Mouse (Mus musculus) cortical plate, adult 2 months (tissue): ENCODE measurements around the gene Csl.

ENCODE experiments used
- CTCF ChIP-seq: fragments of 200-500 bp; IDR thresholded peaks from 2 replicates; pipeline ENCODE4 v1.5.1; 2011; ENCODE audit warnings: mild to moderate bottlenecking, control low read depth, low read length; ENCODE audit not compliant: insufficient read depth; ENCODE audit errors: extremely low read depth
- POLR2A ChIP-seq: fragments of 200-500 bp; IDR thresholded peaks from 2 replicates; pipeline ENCODE4 v1.6.1; 2011; ENCODE audit warnings: mild to moderate bottlenecking, low read length, control low read depth; ENCODE audit not compliant: insufficient read depth; ENCODE audit errors: extremely low read depth

DNA sequence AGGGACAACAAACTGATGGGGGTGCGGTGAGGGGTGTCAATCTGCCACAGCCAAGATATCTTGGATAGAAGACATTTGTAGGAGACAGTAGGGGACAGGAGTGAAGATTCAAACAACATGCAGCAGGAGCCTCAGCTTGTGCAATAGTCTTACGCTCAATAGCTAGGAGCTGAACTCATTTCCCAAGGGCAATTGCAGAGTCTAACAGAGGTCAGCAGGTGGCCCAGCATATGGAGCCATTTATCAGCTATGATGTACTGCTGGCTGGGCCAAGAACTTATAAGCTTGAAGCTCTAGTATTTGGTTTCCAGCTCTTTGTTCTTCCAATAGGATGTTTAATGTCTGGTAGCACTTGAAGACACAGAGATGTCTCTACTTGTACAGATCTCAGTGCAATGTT lies 9.3 kb downstream of the Csl start:
- TF ChIP-seq POLR2A, result no peak
- no peak for TF ChIP-seq CTCF
